Mouse (Mus musculus): ENCODE data around the gene Mical2.

Mical2 gene

DNA sequence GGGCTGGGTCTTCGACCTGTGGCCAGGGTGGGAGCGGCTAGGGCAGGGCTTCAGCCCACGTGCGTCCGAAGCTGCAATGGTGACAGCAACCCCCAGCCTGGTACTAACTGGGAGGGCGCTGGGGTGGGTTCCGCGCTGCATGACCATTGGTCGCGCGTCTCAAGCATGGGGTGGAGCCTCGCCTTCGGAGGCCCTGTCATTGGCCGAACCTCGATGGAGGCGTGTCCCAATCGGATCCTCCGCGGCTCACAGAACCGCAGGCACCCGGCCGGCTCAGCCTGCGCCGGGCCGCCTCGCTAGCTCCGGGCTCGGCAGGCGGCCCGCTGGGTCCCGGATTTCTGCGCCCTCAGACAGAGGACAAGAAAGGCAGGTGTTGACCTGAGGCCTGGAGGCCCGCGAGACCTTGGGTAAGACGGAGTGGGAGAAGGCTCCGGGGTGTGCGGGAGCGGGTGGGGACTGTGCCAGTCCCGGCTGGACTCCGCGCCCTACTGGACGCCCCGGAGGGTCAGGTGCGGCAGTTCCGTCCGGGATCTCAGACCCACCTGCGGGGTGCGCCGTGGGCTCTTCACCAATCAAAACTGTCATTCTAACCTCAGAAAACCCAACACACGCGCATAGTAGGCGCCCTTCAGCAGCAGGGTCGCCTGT, at the start of gene Mical2:
Gene Mical2, plus strand, starts transcription at position 242 of the 648 bp plus-strand sequence.
- DNase-seq: peak; percentile 96

GRCm38 (mm10) chr7:112176627-112177026, 49.0 kb upstream of the Mical2 start:
- DNase-seq: no peak

- DNase-seq: peak; percentile 96
These were observed 45.4 kb upstream of the Mical2 start for GRCm38 (mm10) chr7:112180235-112180705.

GRCm38 (mm10) chr7:112183258-112183841, 42.3 kb upstream of the Mical2 start:
- peak; percentile 94 for DNase-seq

DNA sequence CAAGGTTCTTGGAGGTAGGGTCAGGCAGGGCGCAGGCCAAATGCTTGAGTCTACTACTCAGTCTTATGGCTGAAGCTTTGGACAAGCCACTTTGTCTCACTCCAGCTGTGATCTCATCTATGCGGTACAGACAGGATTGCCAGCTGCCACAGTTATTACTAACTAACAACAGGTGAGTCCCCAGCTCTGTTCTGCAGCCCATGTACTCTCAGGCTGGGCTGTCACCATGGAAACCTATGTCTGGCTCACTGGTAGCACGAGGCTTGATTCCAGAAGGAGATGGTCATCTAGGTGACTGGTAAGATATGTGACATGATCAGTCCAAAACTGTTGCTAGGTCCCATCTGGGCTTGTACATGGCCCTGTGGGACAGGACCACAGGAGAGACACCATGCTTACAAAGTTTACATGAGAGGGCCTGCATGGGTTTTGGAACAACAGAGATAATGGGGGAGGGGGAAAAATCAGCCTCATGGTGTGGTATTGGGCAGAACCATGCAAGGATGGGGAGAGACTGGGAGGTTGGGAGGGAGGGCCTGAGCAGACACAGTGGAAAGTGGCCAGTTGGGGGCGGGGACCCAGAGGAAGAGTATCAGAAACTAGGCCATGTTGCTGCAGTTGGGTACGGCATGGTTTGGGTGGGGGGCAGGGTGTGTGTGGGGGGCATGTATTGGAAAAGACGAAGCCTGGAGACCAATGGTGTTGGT, 41.0 kb upstream of the Mical2 start:
- DNase-seq: peak; percentile 45

GRCm38 (mm10) chr7:112185226-112185745, 40.4 kb upstream of the Mical2 start:
- DNase-seq: no peak

- DNase-seq: no peak
These were observed 38.8 kb upstream of the Mical2 start for GRCm38 (mm10) chr7:112186871-112187270.

DNA sequence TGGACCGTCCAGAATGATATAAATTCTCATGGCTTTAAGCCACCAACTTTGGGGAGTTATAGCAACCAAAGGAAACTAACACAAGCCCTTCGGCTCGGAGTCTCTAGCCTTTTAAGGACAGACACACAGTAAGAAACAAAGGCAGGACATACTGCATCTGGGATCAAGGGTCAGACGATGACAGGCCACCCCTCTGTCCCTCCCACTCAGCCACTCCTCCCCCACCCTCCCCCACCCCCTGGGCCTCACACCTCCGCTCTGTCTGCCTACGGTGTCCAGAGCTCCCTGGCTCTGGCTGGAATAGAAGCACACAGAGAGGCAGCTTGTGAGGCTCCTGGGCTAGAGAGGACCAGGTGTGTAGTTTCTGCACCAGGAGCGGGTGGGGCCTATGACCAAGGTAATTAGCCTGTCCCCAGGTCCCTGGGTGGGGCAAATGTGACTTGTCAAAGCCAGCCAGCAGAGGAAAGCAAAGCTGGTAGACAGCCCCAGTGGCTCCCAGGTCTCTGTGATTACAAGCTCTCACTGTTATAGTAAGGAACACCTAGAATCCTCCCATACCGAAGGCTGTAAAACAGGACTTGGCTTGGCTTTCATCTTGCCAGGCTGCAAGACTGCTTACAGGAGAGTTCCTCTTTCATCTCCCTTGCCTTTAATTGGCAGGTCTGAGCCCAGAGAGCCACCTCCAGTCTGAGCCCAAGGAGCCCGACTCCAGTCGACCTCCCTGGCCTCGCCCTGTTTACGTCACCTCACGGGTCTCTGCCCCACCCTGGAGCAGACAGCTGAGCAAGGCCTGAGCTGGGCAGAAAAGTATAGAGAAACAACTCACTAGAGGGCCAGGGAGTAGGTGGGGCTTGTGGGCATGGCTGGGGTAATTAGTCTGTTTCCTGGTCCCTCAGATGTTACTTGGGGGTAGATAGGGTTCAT, 37.9 kb upstream of the Mical2 start:
- no peak for DNase-seq

- no peak for DNase-seq
These were observed 33.4 kb upstream of the Mical2 start for GRCm38 (mm10) chr7:112192237-112192636.

DNA sequence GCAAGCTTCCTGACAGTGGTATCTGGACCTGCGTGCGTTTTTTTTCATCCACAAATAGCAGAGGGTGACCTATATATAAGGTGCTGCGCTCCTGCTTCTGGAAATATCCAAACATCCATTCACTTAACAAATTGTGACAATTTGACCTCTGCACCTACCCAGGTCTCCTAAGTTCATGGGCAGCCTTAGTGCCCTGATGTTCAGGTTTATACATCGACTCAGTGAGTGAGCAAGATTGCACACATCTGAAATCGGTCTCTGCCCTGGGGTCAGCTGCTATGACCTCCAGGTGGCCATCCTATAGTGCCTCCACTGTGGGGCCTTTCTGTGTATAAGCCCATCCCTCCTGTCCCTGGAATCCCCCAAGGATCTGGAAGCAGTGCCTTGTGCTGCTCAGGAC, 32.9 kb upstream of the Mical2 start:
- no peak for DNase-seq

DNA sequence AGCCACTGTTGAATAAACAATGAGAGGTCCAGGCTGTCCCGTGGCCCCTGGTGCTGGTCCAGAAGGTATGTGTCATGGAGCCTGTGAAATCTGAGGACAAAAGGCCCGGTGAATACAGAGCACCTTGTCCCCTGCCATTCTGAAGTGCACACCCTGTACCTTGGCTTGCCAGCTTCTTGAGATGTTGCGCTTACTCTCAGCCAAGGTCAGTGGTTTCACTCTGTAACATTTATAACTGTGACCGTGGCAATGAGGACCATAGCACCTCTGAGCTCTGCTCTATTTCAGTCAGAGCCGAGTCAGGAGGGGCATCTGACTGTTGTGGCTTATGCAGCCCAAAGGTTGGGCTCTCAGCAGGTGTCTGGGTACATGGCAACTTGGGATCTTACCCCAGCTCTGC, 31.4 kb upstream of the Mical2 start:
- no peak for DNase-seq

- no peak for DNase-seq
These were observed 28.2 kb upstream of the Mical2 start for GRCm38 (mm10) chr7:112197461-112197860.

DNA sequence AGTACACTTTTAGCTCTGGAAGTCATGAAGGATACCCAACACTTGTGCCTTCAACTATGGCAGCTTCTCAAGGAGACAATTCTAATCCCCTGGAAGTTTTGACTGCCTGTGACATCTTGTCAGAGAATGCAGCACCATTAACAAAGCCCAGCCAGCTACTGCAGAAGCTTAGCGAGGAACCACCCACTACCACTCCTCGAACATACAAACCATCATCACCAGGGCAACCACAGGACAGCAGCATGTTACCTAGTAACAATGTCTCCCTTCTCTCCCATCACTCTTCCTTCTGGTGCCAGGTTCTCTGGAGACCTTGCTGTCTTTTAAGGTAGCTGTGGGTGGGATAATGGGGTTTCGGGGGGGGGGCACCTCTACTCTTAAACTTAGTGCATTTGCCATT, 26.3 kb upstream of the Mical2 start:
- DNase-seq: no peak

DNA sequence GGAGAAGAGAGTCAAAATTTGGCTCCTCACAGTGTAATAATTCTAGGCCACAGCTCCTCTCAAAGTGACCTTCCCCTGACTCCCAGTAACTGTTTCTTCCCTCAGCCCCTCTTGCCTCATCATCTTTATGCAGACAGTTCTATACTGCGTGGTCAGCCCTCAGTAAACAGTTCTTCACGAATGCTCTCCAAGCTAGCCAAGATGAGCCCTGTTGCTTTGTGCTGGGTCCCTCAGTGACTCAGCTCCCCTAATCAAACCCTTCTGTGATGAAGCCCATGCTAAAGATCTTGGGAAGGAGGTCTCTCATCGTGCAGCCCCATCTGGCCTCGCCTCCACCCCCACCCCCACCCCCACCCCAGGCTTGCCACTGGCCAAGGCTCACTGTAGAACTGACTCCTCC, 24.9 kb upstream of the Mical2 start:
- no peak for DNase-seq

- DNase-seq: no peak
These were observed 23.5 kb upstream of the Mical2 start for GRCm38 (mm10) chr7:112202194-112202593.

GRCm38 (mm10) chr7:112202843-112203242, 22.8 kb upstream of the Mical2 start:
- DNase-seq: no peak

DNA sequence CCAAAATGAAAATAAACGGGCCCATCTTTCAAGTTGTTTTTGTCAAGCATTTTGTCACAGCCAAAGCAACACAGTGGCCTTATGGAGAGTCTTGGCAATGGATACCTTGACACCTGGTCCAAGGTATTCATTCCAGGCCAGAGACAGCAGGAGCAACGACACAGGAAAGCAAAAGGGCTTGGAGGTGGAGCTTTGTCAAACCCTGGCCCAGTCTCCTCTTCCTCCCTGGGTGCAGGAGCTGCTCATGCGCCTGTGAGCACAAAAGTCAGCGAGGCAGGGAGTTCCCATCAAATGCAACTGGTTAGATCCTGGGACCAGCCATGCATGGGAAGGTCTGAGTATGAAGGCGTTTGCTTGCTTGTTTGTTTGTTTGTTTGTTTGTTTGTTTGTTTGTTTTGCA, 21.7 kb upstream of the Mical2 start:
- DNase-seq: no peak

DNA sequence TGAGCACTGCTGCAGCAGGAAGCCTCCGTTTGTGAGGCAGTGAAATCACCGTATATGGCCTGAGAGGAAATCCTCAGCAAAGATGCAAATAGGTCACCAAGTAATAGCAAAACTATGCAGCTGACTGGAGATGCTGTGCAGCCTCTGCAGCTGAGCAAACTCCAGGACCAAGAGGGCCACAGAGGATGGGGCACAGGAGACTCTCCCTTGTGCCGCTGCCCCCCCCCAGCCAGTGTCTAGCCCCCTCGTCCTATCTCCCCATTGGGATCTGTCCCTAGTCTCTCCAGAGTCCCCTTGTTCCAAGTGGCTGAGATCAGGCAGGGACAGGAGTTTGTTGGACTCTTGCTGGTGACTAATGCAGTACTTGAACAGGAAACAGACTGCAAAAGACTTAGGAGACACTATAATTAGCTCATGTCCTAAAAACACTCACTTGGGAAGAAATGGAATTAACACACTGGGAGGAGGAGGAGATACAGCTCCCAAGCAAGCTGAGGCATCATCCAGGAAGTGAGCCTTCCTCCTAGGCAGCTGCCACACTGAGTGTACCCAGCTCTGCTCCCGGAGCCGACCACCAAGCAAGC, 21.2 kb upstream of the Mical2 start:
- DNase-seq: no peak

DNA sequence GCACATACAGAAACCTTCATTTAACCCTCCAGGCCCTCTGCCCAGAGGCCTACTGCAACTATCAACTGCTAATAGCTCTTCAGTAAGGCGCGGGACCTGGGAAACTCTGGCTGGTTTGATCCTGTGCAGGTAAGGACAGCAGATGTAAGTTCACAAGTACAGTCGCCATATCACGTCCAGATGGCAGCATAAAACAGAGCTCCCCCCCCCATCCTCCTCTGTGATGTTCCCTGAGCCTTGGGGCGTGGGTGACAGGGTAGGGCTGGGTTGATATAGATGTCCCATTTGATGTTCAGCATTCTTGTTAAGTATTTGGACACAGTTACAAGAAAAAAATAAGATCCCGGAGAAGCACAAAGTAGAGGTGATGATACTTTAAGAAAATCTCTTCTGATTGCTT, 20.1 kb upstream of the Mical2 start:
- DNase-seq: no peak

DNA sequence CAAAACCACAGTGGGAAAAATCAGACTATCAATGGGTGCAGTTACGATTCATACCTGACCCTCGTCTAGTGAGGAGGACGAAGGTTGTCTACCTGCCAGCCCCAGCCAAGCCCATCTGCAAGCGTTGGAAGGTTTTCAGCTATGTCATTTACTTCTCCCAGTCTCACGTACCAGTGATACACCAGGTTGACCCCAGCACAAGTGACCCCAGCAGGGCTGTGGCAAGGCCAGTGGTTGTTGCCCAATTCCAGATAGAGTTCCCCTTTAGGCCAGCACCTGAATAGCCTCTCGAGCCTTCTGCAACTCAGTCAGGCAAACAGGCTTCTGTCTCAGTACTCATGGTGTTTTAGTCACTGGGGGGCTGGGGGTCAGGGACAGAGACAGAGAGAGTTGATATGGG, 17.9 kb upstream of the Mical2 start:
- no peak for DNase-seq

DNA sequence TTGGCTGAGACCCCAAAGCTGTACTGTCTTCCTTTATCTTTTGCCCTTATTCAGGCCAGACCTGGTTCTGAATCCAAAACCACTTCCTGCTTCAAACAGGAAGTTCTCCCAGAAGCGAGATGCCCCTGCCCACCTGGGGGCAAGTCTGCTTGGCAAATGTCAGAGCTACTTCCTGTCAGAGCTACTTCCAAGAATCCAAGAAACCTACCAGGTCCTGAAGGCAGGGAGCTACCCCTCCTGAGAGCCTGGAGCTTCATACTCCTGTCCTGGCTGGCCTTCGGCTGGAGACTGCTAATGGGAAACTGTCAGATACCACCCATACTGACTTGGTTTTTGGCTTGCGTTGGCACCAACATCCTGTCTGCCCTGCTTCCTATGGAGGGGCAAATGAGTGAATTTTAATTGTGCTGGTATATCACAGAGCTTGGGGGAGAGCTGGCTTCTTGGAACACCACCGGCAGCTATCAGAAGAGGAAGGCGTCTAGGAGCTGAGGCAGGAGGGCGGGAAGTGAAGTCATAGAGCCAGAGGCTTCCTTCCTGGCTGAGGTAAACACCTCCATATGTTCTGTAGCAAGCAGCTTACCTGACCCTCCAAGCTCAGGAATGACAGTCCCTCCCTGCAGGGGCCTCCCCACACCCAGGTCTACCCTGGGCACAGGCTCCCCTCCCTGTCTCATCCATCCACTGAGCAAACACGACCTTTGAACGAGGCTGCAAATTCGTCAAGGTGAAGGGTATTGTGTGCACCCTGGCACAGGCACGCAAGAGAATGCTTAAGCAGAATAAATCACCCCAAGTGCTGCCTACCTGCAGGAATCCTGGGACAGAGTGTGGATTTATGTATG, 17.1 kb upstream of the Mical2 start:
- DNase-seq: no peak

Measured in retina, postnatal 1 day (tissue).